Mouse (Mus musculus): ENCODE data around the gene Olfr1111. TPM values are rescaled to one million over a fixed set of nuclear protein-coding genes. Genes with fewer than 3 reads are reported as not detected.

The Olfr1111 gene
- not detected for polyA plus RNA-seq (2017; shearing (Covaris generic))

DNA sequence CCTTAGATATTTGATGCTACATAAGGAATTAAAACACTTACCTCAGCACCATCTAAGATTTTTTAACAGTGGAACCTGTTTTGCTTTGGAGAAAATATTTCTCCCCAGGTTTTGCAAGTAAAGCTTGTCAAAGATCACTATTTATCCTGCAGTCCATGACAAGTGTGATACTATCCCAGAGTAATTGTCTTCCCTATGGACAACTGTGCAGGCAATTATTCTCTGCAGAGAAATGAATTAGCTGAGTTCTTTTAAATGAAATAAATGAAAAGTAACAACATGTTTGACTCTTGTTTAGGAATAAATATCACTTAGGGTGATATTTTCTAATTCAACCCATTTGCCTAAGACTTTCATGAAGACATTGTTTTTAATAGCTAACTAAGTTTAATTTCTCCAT, at the start of gene Olfr1111:
Olfr1111 (minus strand) TSS at position 101 of the 400 bp plus-strand sequence.

DNA sequence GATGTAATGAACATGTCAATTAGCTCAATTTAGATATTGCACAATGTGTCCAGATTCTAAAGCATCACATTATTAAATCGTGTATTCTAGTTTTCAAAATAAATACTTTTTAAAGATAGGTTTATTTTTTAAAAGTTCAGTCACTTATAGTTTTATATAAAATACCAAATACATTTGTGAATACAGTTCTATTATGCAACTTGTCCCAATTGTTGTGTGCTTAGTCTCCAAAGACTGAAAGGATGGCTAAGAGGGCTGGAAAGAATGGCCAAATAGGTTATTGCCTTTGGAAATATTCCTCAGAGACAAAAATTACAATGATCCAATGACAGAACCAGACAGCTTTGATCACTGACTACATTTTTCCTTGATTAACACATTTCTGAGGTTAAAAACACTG, 35.1 kb upstream of the Olfr1111 start, which contains the start of gene Olfr1112:
Olfr1112 (plus strand) TSS at position 301 of the 400 bp plus-strand sequence.

DNA sequence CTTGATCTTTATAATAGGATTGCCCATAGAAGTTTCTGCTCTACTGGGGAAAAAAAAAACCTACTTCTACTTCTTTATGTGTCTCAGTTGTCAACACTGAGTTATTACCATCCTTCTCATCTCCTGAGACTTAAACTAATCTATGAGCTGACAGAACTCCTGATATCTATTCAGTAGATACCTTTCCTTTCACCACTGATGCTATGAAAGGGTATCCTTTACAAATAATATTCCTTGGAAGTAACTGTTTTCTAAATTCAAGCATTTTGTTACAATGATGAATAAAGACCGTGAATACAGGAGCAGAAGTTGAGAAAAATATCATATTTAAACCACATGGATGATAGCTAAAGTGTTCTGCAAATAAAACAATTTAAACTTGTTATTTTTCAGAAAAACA, 12.2 kb downstream of the Olfr1111 start, which contains the start of gene Olfr1110:
Olfr1110 (minus strand) TSS at position 101 of the 400 bp plus-strand sequence.

DNA sequence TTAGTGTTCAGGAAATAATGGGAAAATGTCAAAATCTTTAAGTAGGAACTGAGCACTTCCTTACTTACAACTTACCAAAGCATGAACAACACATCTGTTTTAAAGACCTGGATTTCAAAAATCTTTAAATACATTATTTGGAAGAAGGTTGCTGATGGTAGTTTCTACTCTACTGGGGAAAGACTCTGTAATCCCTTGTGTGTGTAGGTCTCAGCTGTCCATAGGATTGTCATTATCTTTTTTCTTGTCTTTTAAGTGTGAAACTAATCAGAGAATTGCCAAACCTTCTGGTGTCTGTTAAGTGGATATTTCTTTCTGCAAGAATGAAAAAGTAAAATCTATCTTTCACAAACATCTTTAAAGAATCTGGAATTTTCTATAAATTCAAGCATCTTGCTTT, 38.0 kb downstream of the Olfr1111 start, which contains the start of gene Olfr259:
Olfr259 (minus strand) TSS at position 101 of the 400 bp plus-strand sequence.

Other genes with a start within 250 kb of the Olfr1111 start
- not detected for gene Olfr1098, start 228.1 kb downstream of the Olfr1111 start, polyA plus RNA-seq (2017; shearing (Covaris generic))
- not detected for gene Olfr1099, start 191.9 kb downstream of the Olfr1111 start, polyA plus RNA-seq (2017; shearing (Covaris generic))
- not detected for gene Olfr1100, start 172.7 kb downstream of the Olfr1111 start, polyA plus RNA-seq (2017; shearing (Covaris generic))
- not detected for gene Olfr1101, start 161.4 kb downstream of the Olfr1111 start, polyA plus RNA-seq (2017; shearing (Covaris generic))
- gene Olfr1102, start 154.2 kb downstream of the Olfr1111 start, polyA plus RNA-seq (2017; shearing (Covaris generic)), result not detected
- gene Olfr1104, start 125.5 kb downstream of the Olfr1111 start, polyA plus RNA-seq (2017; shearing (Covaris generic)), result not detected
- not detected for gene Olfr1105, start 116.1 kb downstream of the Olfr1111 start, polyA plus RNA-seq (2017; shearing (Covaris generic))
- not detected for gene Olfr1106, start 100.4 kb downstream of the Olfr1111 start, polyA plus RNA-seq (2017; shearing (Covaris generic))
- not detected for gene Olfr1107, start 76.8 kb downstream of the Olfr1111 start, polyA plus RNA-seq (2017; shearing (Covaris generic))
- gene Olfr1109, start 56.6 kb downstream of the Olfr1111 start, polyA plus RNA-seq (2017; shearing (Covaris generic)), result not detected
- not detected for gene Olfr259, start 38.1 kb downstream of the Olfr1111 start, polyA plus RNA-seq (2017; shearing (Covaris generic))
- not detected for gene Olfr1110, start 12.3 kb downstream of the Olfr1111 start, polyA plus RNA-seq (2017; shearing (Covaris generic))
- gene Olfr1112, start 35.2 kb upstream of the Olfr1111 start, polyA plus RNA-seq (2017; shearing (Covaris generic)), result not detected
- gene Olfr1113, start 56.3 kb upstream of the Olfr1111 start, polyA plus RNA-seq (2017; shearing (Covaris generic)), result not detected
- not detected for gene Olfr1115, start 95.4 kb upstream of the Olfr1111 start, polyA plus RNA-seq (2017; shearing (Covaris generic))
- not detected for gene Olfr1116, start 114.9 kb upstream of the Olfr1111 start, polyA plus RNA-seq (2017; shearing (Covaris generic))
- not detected for gene Olfr1118, start 155.0 kb upstream of the Olfr1111 start, polyA plus RNA-seq (2017; shearing (Covaris generic))
- gene Olfr1120, start 202.2 kb upstream of the Olfr1111 start, polyA plus RNA-seq (2017; shearing (Covaris generic)), result not detected
- gene Olfr1121, start 217.3 kb upstream of the Olfr1111 start, polyA plus RNA-seq (2017; shearing (Covaris generic)), result not detected
- not detected for gene Olfr1122, start 233.2 kb upstream of the Olfr1111 start, polyA plus RNA-seq (2017; shearing (Covaris generic))